Mouse (Mus musculus) forebrain, embryonic 13.5 days (tissue): ENCODE measurements around the gene Vmp1. TPM values are rescaled to one million over a fixed set of nuclear protein-coding genes. Genes with fewer than 3 reads are reported as not detected.

Source experiments
- ATAC-seq: fragments of 200-750 bp; cut with Nextera tagmentation; 2 replicates; pipeline ENCODE4 v1.8.0; 2017
- H3K27ac ChIP-seq: fragments of 300-500 bp; sonication (generic); 2 replicates; pipeline ENCODE4 v1.5.1; 2015; ENCODE audit warnings: inconsistent platforms, mild to moderate bottlenecking, moderate library complexity
- H3K27me3 ChIP-seq: fragments of 300-500 bp; sonication (generic); 2 replicates; pipeline ENCODE4 v1.6.1; 2015; ENCODE audit warnings: mild to moderate bottlenecking, inconsistent platforms
- H3K36me3 ChIP-seq: fragments of 300-500 bp; sonication (generic); 2 replicates; pipeline ENCODE4 v1.6.1; 2015; ENCODE audit warnings: mild to moderate bottlenecking, inconsistent platforms; ENCODE audit not compliant: poor library complexity, severe bottlenecking
- H3K4me1 ChIP-seq: fragments of 300-500 bp; sonication (generic); 2 replicates; pipeline ENCODE4 v1.6.1; 2015; ENCODE audit warnings: inconsistent platforms
- H3K4me2 ChIP-seq: fragments of 300-500 bp; sonication (generic); 2 replicates; pipeline ENCODE4 v1.6.1; 2015; ENCODE audit warnings: inconsistent platforms, mild to moderate bottlenecking, moderate library complexity
- H3K4me3 ChIP-seq: fragments of 300-500 bp; sonication (generic); 2 replicates; pipeline ENCODE4 v1.5.1; 2015; ENCODE audit warnings: mild to moderate bottlenecking, inconsistent platforms
- H3K9ac ChIP-seq: fragments of 300-500 bp; sonication (generic); 2 replicates; pipeline ENCODE4 v1.6.1; 2015; ENCODE audit warnings: mild to moderate bottlenecking, inconsistent platforms
- H3K9me3 ChIP-seq: fragments of 300-500 bp; sonication (generic); replicated peaks from 2 replicates; pipeline ENCODE4 v1.6.1; 2016; ENCODE audit warnings: inconsistent platforms
- WGBS: fragments of 180-500 bp; shearing (Covaris S2); methylation state at CpG from one replicate; pipeline ENCODE4 v1.1.7; 2015; 5-methylcytosine and 5-hydroxymethylcytosine counted together
- polyA plus RNA-seq: library from polyadenylated mRNA; unstranded; fragments of >200 nt; fragmentation: Nextera tagmentation; extraction: Ambion mirVana; gene quantifications from 2 replicates; pipeline ENCODE4 v1.2.1, GENCODE M21; 2015

Gene Vmp1
- polyA plus RNA-seq, 1 experiment from 2014 or later: 86.8 TPM

GRCm38 (mm10) chr11:86649542-86649941, 34.1 kb downstream of the Vmp1 start:
- no peak overlapping the region for H3K9ac ChIP-seq
- peaks cover 6% of the 10 kb centered on the region; the same call in 1 of the 2 replicates for H3K4me1 ChIP-seq
- H3K27me3 ChIP-seq: no peaks in the 10 kb centered on the region
- no peak overlapping the region for H3K4me3 ChIP-seq
- no peaks in the 10 kb centered on the region; the same call in 1 of the 2 replicates for H3K36me3 ChIP-seq
- H3K27ac ChIP-seq: no peak overlapping the region
- no peaks in the 10 kb centered on the region for H3K9me3 ChIP-seq
- 93% methylated on average over 1 of the region's 1 CpGs for WGBS
- no peak for ATAC-seq
- H3K4me2 ChIP-seq: no peak overlapping the region

GRCm38 (mm10) chr11:86647706-86648447, 35.8 kb downstream of the Vmp1 start:
- Histone ChIP-seq H3K4me1 (peaks cover 6% of the 10 kb centered on the region; the same call in 1 of the 2 replicates), H3K27ac (no peak overlapping the region), H3K27me3 (no peaks in the 10 kb centered on the region), H3K9ac (no peak overlapping the region), H3K4me3 (no peak overlapping the region), H3K4me2 (no peak overlapping the region), H3K9me3 (no peaks in the 10 kb centered on the region), H3K36me3 (0 out of 2 replicates have a peak, but pooled peaks cover 6% of the 10 kb centered on the region)
- no peak for ATAC-seq
- WGBS: 71% methylated on average over 15 of the region's 15 CpGs

DNA sequence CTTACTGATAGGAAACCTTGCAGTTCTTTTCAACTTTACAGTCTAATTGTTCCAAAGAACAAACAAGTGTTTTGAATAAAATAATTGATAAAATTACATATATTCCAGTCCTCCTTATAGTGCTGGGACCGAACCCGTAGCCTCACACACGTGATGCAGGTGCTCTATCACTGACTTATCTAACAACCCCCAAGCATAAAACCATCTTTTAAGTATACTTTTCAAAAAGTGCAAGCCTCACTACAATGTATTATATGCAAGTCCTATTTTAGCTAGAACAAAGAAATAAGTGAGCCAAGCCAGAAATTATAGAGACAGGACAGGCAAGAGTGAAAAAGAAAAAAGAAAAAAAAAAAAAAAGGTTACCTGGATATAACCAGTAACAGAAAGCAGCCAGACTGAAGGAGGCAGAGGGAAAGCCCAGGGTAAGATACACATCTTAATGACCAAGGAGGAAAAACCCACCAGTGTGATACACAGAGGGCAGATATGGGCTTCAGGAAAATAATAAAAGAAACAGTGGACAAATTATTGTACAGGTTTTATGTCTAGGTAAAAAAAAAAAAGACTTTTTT, 36.7 kb downstream of the Vmp1 start:
- WGBS: 85% methylated on average over 3 of the region's 3 CpGs
- peaks cover 11% of the 10 kb centered on the region for H3K36me3 ChIP-seq
- H3K27ac ChIP-seq: no peak overlapping the region
- no peak overlapping the region for H3K4me3 ChIP-seq
- no peaks in the 10 kb centered on the region for H3K27me3 ChIP-seq
- H3K9ac ChIP-seq: no peak overlapping the region
- no peaks in the 10 kb centered on the region for H3K9me3 ChIP-seq
- no peak overlapping the region for H3K4me2 ChIP-seq
- no peak for ATAC-seq
- H3K4me1 ChIP-seq: peaks cover 6% of the 10 kb centered on the region; the same call in 1 of the 2 replicates

DNA sequence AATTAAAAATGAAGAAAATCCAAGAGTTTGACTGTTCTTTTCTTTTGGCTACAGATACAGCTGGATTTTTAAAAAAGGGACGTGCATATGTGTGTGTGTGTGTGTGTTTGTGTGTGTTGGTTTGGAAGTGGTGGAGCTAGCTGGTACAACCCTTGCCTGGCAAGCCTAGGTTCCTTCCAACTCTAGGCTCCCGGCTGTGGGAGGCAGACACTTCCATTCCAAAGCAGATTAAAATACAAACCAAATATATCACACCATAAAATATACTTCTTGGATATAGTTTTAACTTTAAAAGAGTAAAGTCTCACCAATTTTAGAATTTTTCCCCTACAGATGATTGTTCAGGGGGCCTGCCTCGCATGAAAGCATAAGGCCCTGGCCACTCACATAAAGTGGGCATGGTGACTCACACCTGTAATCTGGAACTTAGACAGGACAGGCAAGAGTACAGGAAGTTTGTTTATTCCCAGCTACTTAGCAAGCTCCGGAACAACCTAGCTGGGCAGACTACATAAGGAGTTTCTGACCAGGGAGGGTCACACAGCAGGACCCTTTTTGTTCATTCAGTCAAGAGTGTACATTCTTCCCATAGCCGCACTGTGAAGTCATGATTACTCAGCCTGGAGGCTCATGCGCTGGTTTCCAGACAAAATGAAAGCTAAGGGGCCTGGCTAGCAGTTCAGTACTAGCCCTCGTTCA, 37.4 kb downstream of the Vmp1 start:
- H3K27me3 ChIP-seq: no peaks in the 10 kb centered on the region
- no peaks in the 10 kb centered on the region for H3K9me3 ChIP-seq
- H3K4me1 ChIP-seq: peaks cover 6% of the 10 kb centered on the region; the same call in 1 of the 2 replicates
- no peak overlapping the region for H3K27ac ChIP-seq
- no peak overlapping the region for H3K4me2 ChIP-seq
- no peak overlapping the region for H3K4me3 ChIP-seq
- 42% methylated on average over 7 of the region's 7 CpGs for WGBS
- ATAC-seq: no peak
- no peak overlapping the region for H3K9ac ChIP-seq
- peaks cover 14% of the 10 kb centered on the region for H3K36me3 ChIP-seq

- Histone ChIP-seq H3K27me3 (no peaks in the 10 kb centered on the region), H3K4me3 (no peak overlapping the region), H3K4me1 (peaks cover 6% of the 10 kb centered on the region; the same call in 1 of the 2 replicates), H3K4me2 (no peak overlapping the region), H3K9me3 (no peaks in the 10 kb centered on the region), H3K36me3 (peaks cover 14% of the 10 kb centered on the region), H3K27ac (no peak overlapping the region), H3K9ac (no peak overlapping the region)
- WGBS: 94% methylated on average over 4 of the region's 4 CpGs
- ATAC-seq: no peak
Measured at GRCm38 (mm10) chr11:86644553-86644952, 39.1 kb downstream of the Vmp1 start.

DNA sequence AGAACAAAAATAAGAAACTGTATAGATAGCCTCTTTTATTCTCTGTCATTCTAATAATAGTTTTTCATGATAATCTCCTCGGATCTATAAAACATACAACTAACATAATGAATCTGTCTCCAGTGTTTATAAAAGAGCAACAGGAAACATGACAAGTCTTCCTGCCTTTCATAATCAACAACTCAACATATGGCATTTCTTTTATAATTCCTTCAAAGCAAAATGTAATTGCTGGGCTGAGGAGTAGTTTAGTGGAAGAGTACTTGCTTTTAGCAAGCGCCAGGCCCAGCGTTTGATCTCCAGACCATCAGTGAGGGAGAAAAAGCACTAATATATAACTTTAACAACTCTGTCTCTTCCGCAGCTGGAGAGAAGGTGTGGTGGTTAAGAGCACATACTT, 41.9 kb downstream of the Vmp1 start:
- Histone ChIP-seq H3K9me3 (no peaks in the 10 kb centered on the region), H3K4me2 (no peak overlapping the region), H3K27me3 (no peaks in the 10 kb centered on the region), H3K27ac (no peak overlapping the region), H3K36me3 (peaks cover 14% of the 10 kb centered on the region), H3K9ac (no peak overlapping the region), H3K4me3 (no peak overlapping the region), H3K4me1 (no peaks in the 10 kb centered on the region)
- no peak for ATAC-seq
- 92% methylated on average over 4 of the region's 4 CpGs for WGBS

DNA sequence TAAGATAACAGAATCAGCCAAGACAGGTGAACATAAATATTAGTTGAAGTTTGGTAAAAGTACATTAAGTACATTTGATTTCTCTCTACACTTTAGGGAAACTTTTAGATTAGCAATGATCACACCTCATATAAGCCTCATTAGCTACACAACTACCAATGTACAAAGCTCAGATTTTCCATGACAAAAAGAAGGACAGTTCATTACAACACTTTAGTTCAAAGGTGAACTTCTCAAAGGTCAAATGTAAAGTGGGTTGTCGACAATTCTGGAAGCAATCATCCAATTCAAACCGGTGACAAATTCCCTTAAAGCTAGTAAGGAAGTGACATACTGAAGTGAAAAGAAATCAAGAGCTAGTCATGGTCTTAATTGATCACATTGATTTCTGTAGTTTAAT, 45.9 kb downstream of the Vmp1 start:
- H3K4me3 ChIP-seq: no peak overlapping the region
- H3K36me3 ChIP-seq: peaks cover 14% of the 10 kb centered on the region
- WGBS: 86% methylated on average over 2 of the region's 2 CpGs
- H3K27me3 ChIP-seq: no peaks in the 10 kb centered on the region
- no peaks in the 10 kb centered on the region for H3K4me1 ChIP-seq
- no peak overlapping the region for H3K9ac ChIP-seq
- no peaks in the 10 kb centered on the region for H3K9me3 ChIP-seq
- no peak for ATAC-seq
- no peak overlapping the region for H3K4me2 ChIP-seq
- H3K27ac ChIP-seq: no peak overlapping the region

- no peak for ATAC-seq
- H3K27me3 ChIP-seq: no peaks in the 10 kb centered on the region
- H3K9me3 ChIP-seq: no peaks in the 10 kb centered on the region
- H3K27ac ChIP-seq: no peak overlapping the region
- no peak overlapping the region for H3K4me3 ChIP-seq
- peaks cover 16% of the 10 kb centered on the region; the same call in 1 of the 2 replicates for H3K36me3 ChIP-seq
- H3K4me2 ChIP-seq: no peak overlapping the region
- no peak overlapping the region for H3K9ac ChIP-seq
- 93% methylated on average over 6 of the region's 6 CpGs for WGBS
- H3K4me1 ChIP-seq: no peaks in the 10 kb centered on the region
Measured at GRCm38 (mm10) chr11:86634396-86634795, 49.2 kb downstream of the Vmp1 start.

DNA sequence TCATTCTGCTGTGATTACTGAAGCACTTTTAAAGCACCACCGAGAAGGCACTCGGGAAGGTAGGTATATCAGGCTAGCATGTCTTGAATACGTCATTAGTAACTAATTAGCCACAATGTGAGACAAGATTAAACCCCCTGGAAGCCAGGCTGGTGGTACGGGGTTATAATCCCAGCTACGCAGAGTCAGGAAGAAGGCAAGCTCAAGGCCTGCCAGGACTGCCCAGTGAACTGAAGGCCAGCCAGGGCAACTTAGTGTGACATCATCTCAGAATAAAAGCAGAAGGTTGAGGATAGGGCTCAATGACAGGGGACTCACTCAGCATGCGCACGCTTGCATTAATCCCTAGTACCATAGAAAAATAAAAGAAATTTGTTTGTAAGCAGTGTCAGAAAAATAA, 53.7 kb downstream of the Vmp1 start:
- Histone ChIP-seq H3K27ac (no peak overlapping the region), H3K27me3 (no peaks in the 10 kb centered on the region), H3K4me2 (no peak overlapping the region), H3K9me3 (no peaks in the 10 kb centered on the region), H3K4me3 (no peak overlapping the region), H3K36me3 (peaks cover 19% of the 10 kb centered on the region; the same call in 1 of the 2 replicates), H3K4me1 (no peaks in the 10 kb centered on the region), H3K9ac (no peak overlapping the region)
- WGBS: 78% methylated on average over 7 of the region's 7 CpGs
- ATAC-seq: no peak

- H3K27me3 ChIP-seq: no peaks in the 10 kb centered on the region
- no peaks in the 10 kb centered on the region for H3K9me3 ChIP-seq
- no peak overlapping the region for H3K4me2 ChIP-seq
- H3K27ac ChIP-seq: no peak overlapping the region
- no peak overlapping the region for H3K9ac ChIP-seq
- H3K4me1 ChIP-seq: no peaks in the 10 kb centered on the region
- no peak overlapping the region for H3K4me3 ChIP-seq
- WGBS: 91% methylated on average over 3 of the region's 3 CpGs
- no peak for ATAC-seq
- H3K36me3 ChIP-seq: peaks cover 15% of the 10 kb centered on the region; the same call in 1 of the 2 replicates
Measured at GRCm38 (mm10) chr11:86629445-86629844, 54.2 kb downstream of the Vmp1 start.

DNA sequence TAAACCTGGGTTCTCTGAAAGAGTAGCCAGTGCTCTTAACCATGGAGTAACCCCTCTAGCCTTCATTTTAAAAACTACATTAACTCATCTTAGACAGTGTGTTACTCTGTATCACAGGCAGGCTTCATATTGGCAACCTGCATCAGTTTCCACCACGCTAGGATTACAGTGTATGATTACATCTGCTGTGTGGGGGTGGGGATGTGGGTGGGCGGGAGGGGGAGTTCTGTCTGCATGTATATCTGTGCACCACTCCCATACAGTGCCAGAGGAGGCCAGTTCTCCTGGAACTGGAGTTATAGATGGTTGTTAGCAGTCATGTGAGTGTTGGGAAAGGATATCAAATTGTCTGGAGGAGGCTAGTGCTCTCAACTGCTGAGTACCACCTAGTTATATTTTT, 55.2 kb downstream of the Vmp1 start:
- ATAC-seq: no peak
- H3K4me2 ChIP-seq: no peak overlapping the region
- H3K27ac ChIP-seq: no peak overlapping the region
- no peaks in the 10 kb centered on the region for H3K4me1 ChIP-seq
- H3K4me3 ChIP-seq: no peak overlapping the region
- 91% methylated on average over 2 of the region's 2 CpGs for WGBS
- no peaks in the 10 kb centered on the region for H3K9me3 ChIP-seq
- H3K36me3 ChIP-seq: peaks cover 13% of the 10 kb centered on the region; the same call in 1 of the 2 replicates
- H3K27me3 ChIP-seq: no peaks in the 10 kb centered on the region
- H3K9ac ChIP-seq: no peak overlapping the region

GRCm38 (mm10) chr11:86627649-86628048, 56.0 kb downstream of the Vmp1 start:
- Histone ChIP-seq H3K9me3 (no peaks in the 10 kb centered on the region), H3K27me3 (no peaks in the 10 kb centered on the region), H3K36me3 (peaks cover 13% of the 10 kb centered on the region; the same call in 1 of the 2 replicates), H3K27ac (no peak overlapping the region), H3K9ac (no peak overlapping the region), H3K4me2 (no peak overlapping the region), H3K4me1 (no peaks in the 10 kb centered on the region), H3K4me3 (no peak overlapping the region)
- no peak for ATAC-seq
